Mouse (Mus musculus) MEL (cell line): ENCODE results near the gene Atp8a1.

Experiments used
- CHD2 ChIP-seq: IDR thresholded peaks from 2 replicates; pipeline ENCODE4 v1.6.1; 2011; ENCODE audit warnings: low read length, improper control_type of control experiment
- ELF1 ChIP-seq: IDR thresholded peaks from 2 replicates; pipeline ENCODE4 v1.6.1; 2014; ENCODE audit warnings: low read depth, mild to moderate bottlenecking, inconsistent platforms, low read length, improper control_type of control experiment, moderate library complexity
- POLR2A ChIP-seq, 2 experiments: IDR thresholded peaks; 2 replicates each; pipeline ENCODE4 v1.6.1; 2011 to 2012; ENCODE audit warnings: low read length in 2 of 2, mild to moderate bottlenecking in 2 of 2, control low read depth in 1 of 2, improper control_type of control experiment in 1 of 2, low read depth in 1 of 2, moderate library complexity in 1 of 2; ENCODE audit not compliant: control insufficient read depth in 1 of 2, insufficient read depth in 1 of 2, poor library complexity in 1 of 2
- POLR2AphosphoS2 ChIP-seq: IDR thresholded peaks from 2 replicates; pipeline ENCODE4 v1.6.1; 2011; ENCODE audit warnings: low read length, improper control_type of control experiment
- ZNF384 ChIP-seq: IDR thresholded peaks from 2 replicates; pipeline ENCODE4 v1.6.1; 2012; ENCODE audit warnings: low read depth, mild to moderate bottlenecking, inconsistent platforms, low read length, improper control_type of control experiment

DNA sequence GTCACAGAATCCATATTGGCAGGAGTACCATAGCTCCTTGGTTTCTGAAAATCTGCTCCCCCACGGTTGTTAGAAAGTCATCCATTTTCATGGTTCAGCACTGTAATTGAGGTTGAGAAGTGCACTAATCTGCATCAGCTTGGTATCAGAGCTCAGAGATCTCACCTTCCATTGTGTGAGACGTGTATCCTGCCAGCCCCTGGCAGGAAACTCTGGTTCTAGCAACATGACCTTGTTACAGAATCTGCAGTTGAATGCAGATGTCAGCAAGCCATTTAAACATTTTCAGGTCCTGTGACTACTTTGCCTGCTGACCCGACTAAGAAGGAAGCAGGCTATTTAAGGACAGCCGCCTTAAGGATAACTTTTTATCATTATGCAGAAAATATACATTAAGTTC lies 2.2 kb upstream of the Atp8a1 start:
- TF ChIP-seq POLR2A (IDR thresholded peaks at IDR 0.05; ENCODE audit: control insufficient read depth in 1 of 2, insufficient read depth in 1 of 2, low read depth in 1 of 2, low read length in 2 of 2, poor library complexity in 1 of 2) = no peak
- TF ChIP-seq POLR2AphosphoS2 = no peak
- TF ChIP-seq ZNF384 = no peak
- no peak for TF ChIP-seq CHD2
- no peak for TF ChIP-seq ELF1
